Mouse (Mus musculus): ENCODE measurements at regions not wholly inside any gene's neighbourhood (a gene's known extent, or its start where the extent isn't known, plus 50 kb on each side); places are given as distances from the start of the nearest gene placed in this dataset.

DNA sequence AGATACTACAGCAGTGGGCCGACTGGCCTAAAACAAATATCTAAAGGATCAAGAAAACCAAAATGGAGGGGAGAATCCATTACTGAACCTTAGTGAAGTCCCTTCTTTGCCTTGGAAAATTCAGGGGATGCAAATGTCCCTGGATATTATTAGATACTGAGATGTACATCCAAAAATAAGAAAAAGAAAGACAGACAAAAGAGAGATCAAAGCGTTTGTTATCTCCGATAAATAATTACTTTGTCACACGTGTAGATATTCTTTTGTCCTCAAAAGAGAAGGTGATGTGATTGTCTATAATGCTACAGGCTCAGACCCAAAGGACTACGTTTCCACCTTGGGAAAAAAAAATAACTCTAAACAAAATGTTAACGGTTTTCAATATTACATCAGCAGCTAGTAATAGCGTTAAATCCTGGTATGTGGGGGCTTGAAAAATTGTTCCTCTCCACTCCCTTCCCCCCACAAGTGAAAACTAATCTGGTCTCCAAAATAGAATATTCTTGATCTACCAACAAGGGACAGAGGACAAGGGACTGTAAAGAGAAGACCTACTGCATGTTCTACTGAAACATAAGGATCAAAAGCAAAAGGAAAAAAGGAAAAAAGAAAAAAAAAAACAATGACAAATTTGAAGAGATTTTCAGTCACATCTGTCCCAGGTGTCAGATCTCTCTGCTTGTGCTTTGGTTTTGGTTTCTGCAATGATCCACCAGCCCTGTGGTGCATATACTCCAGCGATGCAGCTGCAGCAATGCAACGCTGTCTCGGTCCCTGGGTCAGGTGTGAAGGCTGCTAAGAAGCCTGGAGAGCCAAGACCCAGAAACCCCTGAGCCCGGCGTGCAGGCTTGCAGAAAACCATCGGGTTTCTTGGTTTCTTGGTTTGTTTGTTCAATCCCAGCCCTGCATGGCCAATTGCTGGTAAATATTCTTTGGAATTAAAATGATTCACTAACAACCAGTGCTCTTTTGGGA is 256.6 kb upstream of the Nfe2l3 start:
- TF ChIP-seq CTCF (IDR thresholded peaks at IDR 0.05; ENCODE audit: insufficient read depth, low read length) (no peak), POLR2A (IDR thresholded peaks at IDR 0.05; ENCODE audit: borderline replicate concordance, extremely low read depth, low read depth, low read length) (no peak)

Data from lung, adult 2 months (tissue).